Mouse (Mus musculus) limb, embryonic 14.5 days (tissue): Measurements from ENCODE around the gene Slc38a2. TPM values are rescaled to one million over a fixed set of nuclear protein-coding genes. Genes with fewer than 3 reads are reported as not detected.

Experiments
- ATAC-seq: fragments of 200-750 bp; cut with Nextera tagmentation; 2 replicates; pipeline ENCODE4 v1.8.0; 2017; ENCODE audit warnings: low read depth, moderate number of reproducible peaks, moderate TSS enrichment; ENCODE audit not compliant: low FRiP score
- DNase-seq: peaks from one replicate; pipeline ENCODE4 v3.0.0-alpha.2; 2015; ENCODE audit warnings: low spot score
- H3K27ac ChIP-seq: fragments of 300-500 bp; sonication (generic); replicated peaks from 2 replicates; pipeline ENCODE4 v1.5.1; 2014; ENCODE audit warnings: low read depth, mild to moderate bottlenecking, low read length, moderate library complexity, mixed read lengths
- H3K27me3 ChIP-seq: fragments of 300-500 bp; sonication (generic); 2 replicates; pipeline ENCODE4 v1.6.1; 2014; ENCODE audit warnings: low read length, mixed read lengths; ENCODE audit not compliant: control insufficient read depth, insufficient read depth
- H3K36me3 ChIP-seq: fragments of 300-500 bp; sonication (generic); 2 replicates; pipeline ENCODE4 v1.6.1; 2014; ENCODE audit warnings: mild to moderate bottlenecking, low read length, moderate library complexity, mixed read lengths; ENCODE audit not compliant: control insufficient read depth, insufficient read depth
- H3K4me1 ChIP-seq: fragments of 300-500 bp; sonication (generic); 2 replicates; pipeline ENCODE4 v1.6.1; 2014; ENCODE audit warnings: antibody characterized with exemption, low read length, mixed read lengths; ENCODE audit not compliant: control insufficient read depth, insufficient read depth
- H3K4me2 ChIP-seq: fragments of 300-500 bp; sonication (generic); replicated peaks from 2 replicates; pipeline ENCODE4 v1.6.1; 2014; ENCODE audit warnings: low read depth, mild to moderate bottlenecking, low read length, moderate library complexity; ENCODE audit not compliant: severe bottlenecking
- H3K4me3 ChIP-seq: fragments of 300-500 bp; sonication (generic); replicated peaks from 2 replicates; pipeline ENCODE4 v1.5.1; 2014; ENCODE audit warnings: low read length
- H3K9ac ChIP-seq: fragments of 300-500 bp; sonication (generic); 2 replicates; pipeline ENCODE4 v1.6.1; 2014; ENCODE audit warnings: mild to moderate bottlenecking, low read depth, low read length, moderate library complexity; ENCODE audit not compliant: severe bottlenecking
- H3K9me3 ChIP-seq: fragments of 300-500 bp; sonication (generic); 2 replicates; pipeline ENCODE4 v1.6.1; 2016; ENCODE audit warnings: low read length; ENCODE audit not compliant: control insufficient read depth
- POLR2A ChIP-seq: fragments of 200-500 bp; IDR thresholded peaks from 2 replicates; pipeline ENCODE4 v1.8.0; 2012; ENCODE audit warnings: inconsistent platforms, mild to moderate bottlenecking, moderate library complexity, borderline replicate concordance; ENCODE audit not compliant: insufficient read depth, insufficient read length; ENCODE audit errors: extremely low read depth
- WGBS: fragments of 180-500 bp; shearing (Covaris S2); extraction: QIAGEN DNeasy Blood & Tissue Kit; methylation state at CpG from one replicate; pipeline ENCODE4 v1.1.7; 2014; 5-methylcytosine and 5-hydroxymethylcytosine counted together
- polyA plus RNA-seq, 2 experiments: library from polyadenylated mRNA; depleted of rRNA in 1 of 2; stranded (reverse) in 1 of 2; unstranded in 1 of 2; fragments of >200 nt; fragmentation: Nextera tagmentation in 1 of 2; extraction: Ambion mirVana in 1 of 2; gene quantifications; 2 replicates each; pipeline versions ENCODE4 v1.2.1 to v1.2.3; 2012 to 2014

Gene Slc38a2
- polyA plus RNA-seq, 2 experiments = 116 to 137 TPM

DNA sequence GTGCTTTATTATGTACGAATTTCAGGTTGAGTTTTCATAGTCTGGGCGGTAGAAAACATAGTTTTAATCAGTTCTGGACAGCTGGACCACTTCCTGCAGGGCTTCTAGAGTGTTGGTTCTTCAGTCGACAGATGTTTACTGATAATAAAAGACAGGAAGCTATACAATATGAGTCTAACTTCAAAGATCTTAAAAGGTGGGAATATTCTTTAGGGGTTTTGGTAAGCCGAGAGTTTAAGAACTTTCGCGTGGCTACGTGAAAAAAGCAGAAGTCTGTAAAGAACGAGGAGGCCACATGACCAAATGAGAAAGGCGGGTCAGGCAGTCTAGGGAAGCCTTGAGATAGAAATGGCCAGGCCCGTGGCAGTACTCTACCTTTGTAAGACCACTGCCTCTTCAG is 29.5 kb upstream of the Slc38a2 start:
- Histone ChIP-seq H3K9ac (no peak overlapping the region), H3K36me3 (no peaks in the 10 kb centered on the region), H3K4me3 (no peak overlapping the region), H3K27ac (no peak overlapping the region), H3K4me2 (no peak overlapping the region), H3K4me1 (peaks cover 14% of the 10 kb centered on the region), H3K9me3 (no peaks in the 10 kb centered on the region), H3K27me3 (no peaks in the 10 kb centered on the region)
- TF ChIP-seq POLR2A = no peak
- no peak for DNase-seq
- WGBS = 20% methylated on average over 10 of the region's 10 CpGs
- ATAC-seq = no peak

DNA sequence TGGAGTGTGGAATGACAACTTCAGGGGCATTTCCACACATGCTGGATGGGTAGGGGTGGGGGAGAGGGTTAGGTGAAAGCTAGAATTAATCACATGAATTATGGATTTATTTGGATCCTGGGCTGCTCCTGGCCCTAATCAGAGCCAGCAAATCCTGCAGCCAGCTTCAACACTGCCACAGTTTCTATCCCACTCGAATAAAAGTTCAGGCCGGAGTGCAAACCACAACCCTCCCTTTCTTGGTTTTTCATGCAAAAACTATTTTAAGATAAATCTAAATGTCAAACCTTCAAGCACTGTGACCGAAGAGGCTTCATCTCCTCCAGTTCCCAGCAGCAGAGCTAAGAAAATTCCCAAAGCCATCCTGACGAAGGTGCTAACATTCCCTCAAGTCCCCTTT is 28.8 kb upstream of the Slc38a2 start:
- ATAC-seq = no peak
- H3K27me3 ChIP-seq = no peaks in the 10 kb centered on the region
- peaks cover 8% of the 10 kb centered on the region; the same call in 1 of the 2 replicates for H3K4me1 ChIP-seq
- no peak overlapping the region for H3K4me3 ChIP-seq
- H3K36me3 ChIP-seq = no peaks in the 10 kb centered on the region
- 61% methylated on average over 4 of the region's 4 CpGs for WGBS
- no peak overlapping the region; the same call in 1 of the 2 replicates for H3K27ac ChIP-seq
- no peak for DNase-seq
- TF ChIP-seq POLR2A = no peak
- H3K9ac ChIP-seq = no peak overlapping the region
- no peaks in the 10 kb centered on the region for H3K9me3 ChIP-seq
- H3K4me2 ChIP-seq = no peak overlapping the region

DNA sequence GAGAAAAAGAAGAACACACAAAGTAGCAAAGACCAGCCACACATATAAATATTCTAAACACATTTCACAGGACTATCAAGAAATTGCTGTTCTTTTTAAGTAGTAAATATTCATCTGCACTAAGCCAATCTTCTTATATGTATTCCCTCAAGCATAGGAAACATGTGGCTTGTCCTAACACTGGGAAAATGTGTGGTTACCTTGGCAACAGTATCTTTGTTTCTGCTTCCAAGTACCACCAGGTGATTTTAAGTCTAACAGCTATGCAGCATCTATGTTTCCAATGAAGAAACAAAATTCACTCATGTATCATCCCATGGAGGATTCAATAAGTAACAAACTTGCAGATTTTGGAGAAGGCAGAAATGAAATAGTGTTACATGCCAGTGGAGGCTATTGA is 25.0 kb upstream of the Slc38a2 start:
- Histone ChIP-seq H3K9me3 (no peaks in the 10 kb centered on the region), H3K4me2 (no peak overlapping the region), H3K36me3 (no peaks in the 10 kb centered on the region), H3K4me1 (0 out of 2 replicates have a peak, but pooled peaks cover 4% of the 10 kb centered on the region), H3K27ac (no peak overlapping the region), H3K4me3 (no peak overlapping the region), H3K9ac (no peak overlapping the region), H3K27me3 (no peaks in the 10 kb centered on the region)
- TF ChIP-seq POLR2A = no peak
- ATAC-seq = no peak
- no peak for DNase-seq

- H3K9me3 ChIP-seq = no peaks in the 10 kb centered on the region
- H3K4me1 ChIP-seq = no peaks in the 10 kb centered on the region
- H3K27me3 ChIP-seq = no peaks in the 10 kb centered on the region
- no peak overlapping the region for H3K4me2 ChIP-seq
- H3K27ac ChIP-seq = no peak overlapping the region
- 79% methylated on average over 7 of the region's 7 CpGs for WGBS
- ATAC-seq (no peak), DNase-seq (no peak)
- no peak overlapping the region for H3K9ac ChIP-seq
- no peak for TF ChIP-seq POLR2A
- H3K4me3 ChIP-seq = no peak overlapping the region
- H3K36me3 ChIP-seq = no peaks in the 10 kb centered on the region
Observed at GRCm38 (mm10) chr15:96722228-96722627, 22.7 kb upstream of the Slc38a2 start.

- no peak for TF ChIP-seq POLR2A
- Histone ChIP-seq H3K4me1 (0 out of 2 replicates have a peak, but pooled peaks cover 3% of the 10 kb centered on the region), H3K27me3 (no peaks in the 10 kb centered on the region), H3K27ac (no peak overlapping the region), H3K9me3 (no peaks in the 10 kb centered on the region), H3K4me2 (no peak overlapping the region), H3K4me3 (no peak overlapping the region), H3K9ac (no peak overlapping the region), H3K36me3 (no peaks in the 10 kb centered on the region)
- ATAC-seq = no peak
- no peak for DNase-seq
- WGBS = 87% methylated on average over 6 of the region's 6 CpGs
Observed at GRCm38 (mm10) chr15:96720146-96720545, 20.6 kb upstream of the Slc38a2 start.

- Histone ChIP-seq H3K9ac (no peak overlapping the region), H3K9me3 (no peaks in the 10 kb centered on the region), H3K4me2 (no peak overlapping the region), H3K4me1 (0 out of 2 replicates have a peak, but pooled peaks cover 3% of the 10 kb centered on the region), H3K36me3 (no peaks in the 10 kb centered on the region), H3K27me3 (no peaks in the 10 kb centered on the region), H3K4me3 (no peak overlapping the region), H3K27ac (no peak overlapping the region)
- DNase-seq (peak; percentile 12), ATAC-seq (no peak)
- TF ChIP-seq POLR2A = no peak
- 70% methylated on average over 7 of the region's 7 CpGs for WGBS
Observed at GRCm38 (mm10) chr15:96718466-96718865, 18.9 kb upstream of the Slc38a2 start.
